Mouse (Mus musculus): ENCODE measurements around the gene Cyb5r3.
"Not testable (repeated sequence)": the region's sequence is repeated elsewhere in the genome, so short reads cannot be mapped to it uniquely, and the experiment has no call there.

The Cyb5r3 gene

GRCm38 (mm10) chr15:83154309-83154708 is 18.1 kb downstream of the Cyb5r3 start:
- ATAC-seq (ENCODE audit: insufficient number of reproducible peaks, low FRiP score, low TSS enrichment): no peak

- no peak for ATAC-seq (ENCODE audit: insufficient number of reproducible peaks, low FRiP score, low TSS enrichment)
Observed at GRCm38 (mm10) chr15:83150694-83151093, 21.7 kb downstream of the Cyb5r3 start.

DNA sequence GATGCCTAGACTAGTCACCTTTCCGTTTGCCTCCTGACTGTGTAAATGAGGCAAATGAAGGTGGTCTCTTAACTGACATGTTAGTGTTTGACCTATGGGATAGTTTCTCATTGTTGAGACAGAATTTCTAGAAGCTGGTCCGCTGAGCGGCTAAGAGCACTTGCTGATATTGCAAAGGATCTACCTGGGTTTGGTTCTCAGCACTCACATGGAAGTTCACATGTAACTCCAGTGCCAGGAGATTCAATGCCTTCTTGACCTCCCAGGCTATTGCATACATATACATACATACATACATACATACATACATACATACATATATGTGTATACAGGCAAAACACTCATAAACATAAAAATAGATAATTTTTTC is 22.3 kb downstream of the Cyb5r3 start:
- no peak for ATAC-seq (ENCODE audit: insufficient number of reproducible peaks, low FRiP score, low TSS enrichment)

- peak; percentile 93 for ATAC-seq (ENCODE audit: insufficient number of reproducible peaks, low FRiP score, low TSS enrichment)
Observed at GRCm38 (mm10) chr15:83149196-83150072, 23.0 kb downstream of the Cyb5r3 start, which contains the start of gene Poldip3. Gene Poldip3 (minus strand): TSS chr15:83149384.

DNA sequence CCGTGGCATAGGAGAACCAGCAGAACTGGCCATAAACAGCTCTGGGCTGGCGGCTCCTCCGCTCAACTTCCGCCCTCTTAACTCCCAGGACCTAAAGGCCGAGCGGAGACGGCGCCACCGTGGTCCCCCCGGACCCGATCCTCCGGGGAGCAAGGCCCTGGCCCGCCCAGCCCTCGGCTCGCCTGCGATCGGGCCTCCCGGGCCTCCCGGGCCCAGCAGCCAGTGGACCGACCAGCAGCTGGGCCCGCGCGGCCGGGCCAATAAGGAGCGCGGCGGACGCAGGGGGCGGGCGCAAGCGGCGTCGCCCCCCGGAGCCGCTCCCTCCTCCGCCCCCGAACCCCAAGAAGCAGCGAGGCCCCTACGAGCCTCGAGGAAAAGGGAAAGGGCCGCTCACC is 23.6 kb downstream of the Cyb5r3 start:
- ATAC-seq (ENCODE audit: insufficient number of reproducible peaks, low FRiP score, low TSS enrichment): peak; percentile 78

GRCm38 (mm10) chr15:83148395-83148794 is 24.0 kb downstream of the Cyb5r3 start:
- no peak for ATAC-seq (ENCODE audit: insufficient number of reproducible peaks, low FRiP score, low TSS enrichment)

DNA sequence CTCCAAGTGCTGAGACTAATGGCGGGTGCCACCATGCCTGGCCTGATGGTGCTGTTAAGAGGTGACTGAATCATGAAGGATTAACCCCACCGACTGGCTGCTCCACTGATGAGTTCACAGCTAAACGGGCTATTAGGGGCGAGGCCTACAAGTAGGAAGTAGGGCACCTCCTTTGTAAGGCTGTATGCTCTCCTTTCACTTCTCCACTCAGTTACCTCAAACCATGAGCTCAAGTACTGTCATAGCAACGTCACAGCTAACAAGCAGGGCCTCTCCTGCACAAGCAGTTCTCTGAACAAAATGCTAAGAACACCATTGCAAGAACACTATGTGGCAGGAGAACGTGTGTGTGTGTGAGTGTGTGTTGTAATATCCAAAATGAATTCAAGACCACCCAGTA is 26.9 kb downstream of the Cyb5r3 start:
- no peak for ATAC-seq (ENCODE audit: insufficient number of reproducible peaks, low FRiP score, low TSS enrichment)

GRCm38 (mm10) chr15:83142861-83143260 is 29.5 kb downstream of the Cyb5r3 start:
- ATAC-seq (ENCODE audit: insufficient number of reproducible peaks, low FRiP score, low TSS enrichment): no peak

DNA sequence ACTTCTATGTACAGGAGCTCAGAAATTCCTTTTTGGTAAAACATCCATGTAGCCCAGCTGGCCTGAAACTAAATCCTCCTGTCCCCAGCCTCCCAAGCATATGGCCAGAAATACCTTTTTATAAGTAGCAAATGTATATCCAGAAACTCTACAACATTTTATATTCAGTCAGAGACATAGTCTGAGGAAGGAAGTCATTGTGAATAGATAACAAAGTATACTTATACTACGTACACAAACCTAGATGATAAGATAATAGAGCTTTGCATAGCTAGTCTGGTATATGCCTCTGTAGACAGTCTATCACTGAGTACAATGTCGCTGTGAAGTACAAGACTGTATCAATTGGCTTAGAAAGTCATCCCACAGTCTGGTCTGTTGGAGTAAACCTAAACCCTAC is 36.7 kb downstream of the Cyb5r3 start:
- no peak for ATAC-seq (ENCODE audit: insufficient number of reproducible peaks, low FRiP score, low TSS enrichment)

DNA sequence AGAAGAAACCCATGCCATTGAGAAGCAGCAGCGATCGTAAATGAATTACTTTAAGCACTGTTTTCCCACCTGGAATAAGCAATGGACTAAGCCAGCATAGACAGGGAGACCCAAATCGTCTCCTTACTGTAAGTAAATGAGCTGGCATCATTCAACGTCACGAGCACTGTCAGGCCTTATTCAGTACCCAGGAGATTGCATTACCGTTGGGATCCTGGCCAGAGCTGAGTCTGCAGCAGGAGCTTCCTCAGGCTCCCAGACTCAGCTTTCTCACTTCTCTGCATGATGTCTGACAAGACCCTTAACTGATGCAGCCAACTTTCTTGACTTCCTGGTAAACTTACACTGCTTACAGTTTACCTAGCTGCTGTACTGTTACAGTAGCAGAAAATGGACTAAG is 37.7 kb downstream of the Cyb5r3 start:
- no peak for ATAC-seq (ENCODE audit: insufficient number of reproducible peaks, low FRiP score, low TSS enrichment)

GRCm38 (mm10) chr15:83129530-83130231 is 42.7 kb downstream of the Cyb5r3 start:
- ATAC-seq (ENCODE audit: insufficient number of reproducible peaks, low FRiP score, low TSS enrichment): no peak

DNA sequence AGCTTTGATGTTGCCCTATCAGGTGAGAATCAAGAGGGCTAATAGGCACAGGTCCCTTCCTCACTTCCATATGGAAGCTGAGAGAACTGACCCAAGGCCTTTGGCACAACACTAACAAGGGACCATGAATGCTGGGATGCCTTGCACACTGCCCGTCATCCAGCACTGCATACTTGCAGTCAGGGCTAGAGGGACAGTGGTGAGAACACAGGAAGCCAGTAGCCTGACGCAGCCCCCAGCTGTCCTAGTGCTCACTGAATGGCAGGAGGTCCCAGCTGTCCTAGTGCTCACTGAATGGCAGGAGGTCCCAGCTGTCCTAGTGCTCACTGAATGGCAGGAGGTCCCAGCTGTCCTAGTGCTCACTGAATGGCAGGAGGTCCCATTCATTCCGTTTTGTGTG is 45.4 kb downstream of the Cyb5r3 start:
- not testable (repeated sequence) for ATAC-seq (ENCODE audit: insufficient number of reproducible peaks, low FRiP score, low TSS enrichment)

GRCm38 (mm10) chr15:83126582-83126981 is 45.8 kb downstream of the Cyb5r3 start:
- no peak for ATAC-seq (ENCODE audit: insufficient number of reproducible peaks, low FRiP score, low TSS enrichment)

GRCm38 (mm10) chr15:83124625-83125024 is 47.8 kb downstream of the Cyb5r3 start:
- ATAC-seq (ENCODE audit: insufficient number of reproducible peaks, low FRiP score, low TSS enrichment): no peak

DNA sequence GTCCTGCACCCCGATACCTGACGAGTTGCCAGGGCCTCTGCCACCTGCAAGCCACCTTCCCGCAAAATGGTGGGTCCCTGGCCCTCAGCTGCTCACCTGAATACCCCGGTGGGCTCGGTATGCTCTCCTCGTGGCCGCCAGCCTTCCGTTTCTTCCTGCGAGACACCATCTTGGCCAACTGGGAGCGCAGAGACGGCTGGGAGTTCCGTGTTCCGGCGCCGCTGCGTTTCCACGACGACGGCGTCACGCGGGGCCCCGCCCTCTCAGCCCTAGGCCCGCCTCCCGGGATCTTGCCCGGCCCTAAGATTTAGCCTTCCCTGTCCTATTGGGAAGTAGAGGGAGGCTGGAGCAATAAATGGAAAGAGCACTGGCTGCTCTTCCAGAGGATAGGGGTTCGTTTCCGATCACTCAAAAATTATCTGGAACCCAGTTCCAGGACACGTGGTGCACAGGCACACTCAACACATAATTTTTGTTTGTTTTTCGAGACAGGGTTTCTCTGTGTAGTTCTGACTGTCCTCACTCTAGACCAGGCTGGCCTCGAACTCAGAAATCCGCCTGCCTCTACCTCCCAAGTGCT is 49.7 kb downstream of the Cyb5r3 start, which contains the start of gene Rrp7a:
Gene Rrp7a, minus strand, starts transcription at position 236 of the 580 bp plus-strand sequence.
- peak; percentile 81 for ATAC-seq (ENCODE audit: insufficient number of reproducible peaks, low FRiP score, low TSS enrichment)

DNA sequence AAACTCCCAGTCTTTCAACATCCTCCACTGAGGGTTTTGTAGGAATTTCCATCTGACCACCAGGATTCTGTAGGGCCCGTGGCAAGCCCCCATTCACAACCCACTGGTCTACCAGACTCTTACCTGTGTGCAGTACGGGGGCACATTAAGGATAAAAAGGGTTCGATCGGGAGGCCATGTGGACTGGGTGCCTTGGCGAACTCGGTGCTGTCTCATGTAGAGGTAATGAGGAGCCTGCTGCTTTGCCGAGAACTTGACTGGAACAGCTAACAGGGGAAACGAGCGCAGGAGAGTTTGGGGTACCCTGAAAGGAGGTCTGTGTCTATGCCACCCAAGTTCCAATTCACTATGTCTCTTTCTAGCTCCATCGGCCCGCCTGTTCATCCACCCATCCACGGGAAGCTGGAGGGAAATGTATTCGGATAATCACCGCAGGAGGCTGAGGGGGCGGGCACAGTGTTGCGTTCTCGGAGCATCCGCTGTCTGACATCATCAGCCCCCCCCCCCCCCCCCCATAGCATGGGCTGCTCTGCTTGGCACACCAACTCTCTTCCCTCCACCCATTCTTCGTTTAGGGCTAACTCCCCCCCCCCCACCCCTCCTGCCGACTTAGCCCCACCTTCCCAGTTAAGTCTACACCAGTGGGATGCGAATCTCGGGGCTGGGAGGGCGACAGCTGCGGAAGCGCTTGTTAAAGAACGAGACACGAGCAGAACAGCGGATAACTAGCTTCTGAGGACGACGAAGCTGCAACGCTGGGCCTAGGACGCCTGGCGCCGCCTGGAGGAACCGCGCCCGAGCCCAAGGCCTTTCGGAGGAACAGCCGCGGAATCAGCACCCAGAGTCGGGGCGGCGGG is 50.5 kb downstream of the Cyb5r3 start:
- ATAC-seq (ENCODE audit: insufficient number of reproducible peaks, low FRiP score, low TSS enrichment): peak; percentile 27; the same call in 1 of the 2 replicates

- no peak for ATAC-seq (ENCODE audit: insufficient number of reproducible peaks, low FRiP score, low TSS enrichment)
Observed at GRCm38 (mm10) chr15:83118360-83118759, 54.0 kb downstream of the Cyb5r3 start.

DNA sequence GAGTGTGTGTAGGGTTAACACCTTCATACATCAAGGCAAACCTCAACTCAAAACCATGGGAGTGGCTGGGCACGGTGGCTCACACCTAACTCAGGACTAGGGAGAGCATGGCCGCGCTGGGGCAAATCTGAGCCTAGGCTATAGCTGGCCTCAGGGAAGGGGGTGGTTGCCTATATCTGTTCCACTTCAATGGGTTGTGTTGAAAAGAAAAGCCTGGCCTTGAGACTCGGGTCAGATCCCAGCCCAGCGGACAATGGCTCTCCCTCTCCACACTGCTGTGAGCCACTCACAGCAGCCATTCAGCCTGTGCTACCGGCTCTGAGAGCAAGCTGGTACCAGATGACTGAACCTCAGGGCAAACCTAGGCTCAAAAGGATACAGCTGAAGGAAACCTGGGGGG is 57.3 kb downstream of the Cyb5r3 start:
- ATAC-seq (ENCODE audit: insufficient number of reproducible peaks, low FRiP score, low TSS enrichment): no peak

DNA sequence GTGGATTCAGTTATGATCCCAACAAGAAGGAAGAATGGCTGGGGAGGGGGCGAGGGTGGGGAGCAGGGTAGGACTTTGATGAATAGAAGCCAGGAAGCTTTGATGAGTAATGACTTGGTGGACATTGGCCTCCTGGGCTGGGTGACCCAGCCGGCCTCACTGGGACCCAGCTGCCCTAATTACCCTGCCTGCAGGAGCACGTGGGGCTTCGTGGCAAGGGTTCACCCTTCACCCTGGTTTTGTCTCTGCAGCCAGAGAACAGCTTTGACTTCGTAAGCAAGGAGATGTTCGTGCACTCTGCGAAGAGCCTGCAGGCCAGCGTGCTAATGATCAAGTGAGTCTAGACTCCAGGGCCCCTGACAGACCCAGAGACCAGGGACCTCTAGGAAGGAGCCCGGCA is 58.3 kb downstream of the Cyb5r3 start:
- ATAC-seq (ENCODE audit: insufficient number of reproducible peaks, low FRiP score, low TSS enrichment): no peak

GRCm38 (mm10) chr15:83112898-83113297 is 59.5 kb downstream of the Cyb5r3 start:
- ATAC-seq (ENCODE audit: insufficient number of reproducible peaks, low FRiP score, low TSS enrichment): no peak

All from cerebellum, adult (tissue).